Mouse (Mus musculus) cerebellum, postnatal 10 days (tissue): ENCODE results near the gene Clcnkb.

Source experiments
- DNase-seq, 2 experiments: peaks; one replicate each; pipeline ENCODE4 v3.0.0; 2021; ENCODE audit warnings: mixed read lengths in 2 of 2

Clcnkb gene

DNA sequence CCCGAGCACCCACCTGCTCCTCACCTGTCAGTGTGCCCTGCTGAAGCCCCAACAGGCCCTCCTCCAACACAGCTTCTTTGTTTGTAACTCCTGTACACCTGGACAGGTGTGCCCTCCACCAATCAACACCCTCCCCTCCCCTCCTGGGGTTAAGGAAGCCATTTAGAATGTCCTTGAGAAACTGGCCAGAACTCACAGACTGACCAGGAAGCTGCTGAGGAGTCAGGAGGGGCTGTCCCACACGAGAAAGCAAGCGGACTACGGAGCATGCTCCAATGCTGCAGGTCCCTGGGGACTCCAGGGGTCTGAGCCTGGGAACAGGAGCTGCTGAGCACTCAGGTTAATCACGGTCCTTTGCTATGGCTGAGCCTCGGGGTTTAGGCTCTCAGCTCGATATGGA, at the start of gene Clcnkb:
Gene Clcnkb, minus strand, starts transcription at position 91 of the 400 bp plus-strand sequence.
- no peak for DNase-seq

DNA sequence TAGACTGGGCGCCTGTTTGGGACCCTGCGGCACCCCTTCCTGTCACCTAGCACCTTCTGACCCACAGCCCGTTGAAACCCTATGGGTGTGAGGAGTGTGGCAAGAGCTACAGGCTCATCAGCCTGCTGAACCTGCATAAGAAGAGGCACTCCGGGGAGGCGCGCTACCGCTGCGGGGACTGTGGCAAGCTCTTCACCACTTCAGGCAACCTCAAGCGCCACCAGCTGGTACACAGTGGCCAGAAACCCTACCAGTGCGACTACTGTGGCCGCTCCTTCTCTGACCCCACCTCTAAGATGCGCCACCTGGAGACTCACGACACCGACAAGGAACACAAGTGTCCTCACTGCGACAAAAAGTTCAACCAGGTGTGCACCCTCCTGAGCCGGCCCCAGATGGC, 48.9 kb upstream of the Clcnkb start:
- no peak for DNase-seq

DNA sequence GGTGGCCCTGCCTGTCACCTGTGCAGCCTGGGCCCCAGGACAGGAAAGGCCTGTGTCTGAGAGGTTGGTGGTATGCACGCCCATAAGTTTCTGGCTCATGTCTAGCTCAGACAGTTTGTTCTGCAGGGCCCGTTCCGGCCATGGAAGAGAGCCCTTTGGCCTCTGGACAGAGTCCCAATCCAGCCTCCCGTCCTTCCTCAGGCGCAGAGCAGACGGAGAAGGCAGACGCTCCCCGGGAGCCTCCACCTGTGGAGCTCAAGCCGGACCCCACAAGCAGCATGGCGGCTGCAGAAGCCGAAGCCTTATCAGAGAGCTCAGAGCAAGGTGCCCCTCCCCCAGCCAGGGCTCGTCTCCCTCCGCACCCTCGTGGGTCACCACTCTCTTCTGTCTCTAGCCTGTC, 47.7 kb upstream of the Clcnkb start:
- peak in 1 of 2 experiments; percentile 28 for DNase-seq

- DNase-seq = peak; percentile 36 to 47
Observed at GRCm38 (mm10) chr4:141461576-141461975, 45.8 kb upstream of the Clcnkb start.

- peak in 1 of 2 experiments; percentile 34 for DNase-seq
Observed at GRCm38 (mm10) chr4:141461088-141461487, 45.3 kb upstream of the Clcnkb start.

- DNase-seq = no peak
Observed at GRCm38 (mm10) chr4:141460481-141460880, 44.7 kb upstream of the Clcnkb start.

DNA sequence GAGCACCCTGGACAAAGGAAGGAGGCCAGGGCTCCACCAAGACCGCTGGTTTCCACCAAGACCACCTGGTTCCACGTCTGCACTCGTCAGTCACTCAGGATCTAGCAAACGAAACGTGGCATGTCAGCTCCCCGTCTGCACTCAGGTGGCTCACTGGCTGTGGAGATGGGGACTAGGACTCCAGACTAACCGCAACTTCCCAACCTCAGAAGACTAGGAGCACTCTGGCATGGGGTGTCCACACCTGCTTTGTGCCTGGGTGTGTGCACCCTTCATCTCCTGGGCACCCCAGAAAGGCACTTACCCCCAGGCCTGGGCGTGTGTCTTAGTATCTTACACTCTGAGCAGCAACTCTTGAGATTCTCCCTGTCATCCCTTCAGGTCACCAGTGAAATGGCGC, 44.0 kb upstream of the Clcnkb start:
- no peak for DNase-seq

- no peak for DNase-seq
Observed at GRCm38 (mm10) chr4:141458888-141459287, 43.1 kb upstream of the Clcnkb start.

DNA sequence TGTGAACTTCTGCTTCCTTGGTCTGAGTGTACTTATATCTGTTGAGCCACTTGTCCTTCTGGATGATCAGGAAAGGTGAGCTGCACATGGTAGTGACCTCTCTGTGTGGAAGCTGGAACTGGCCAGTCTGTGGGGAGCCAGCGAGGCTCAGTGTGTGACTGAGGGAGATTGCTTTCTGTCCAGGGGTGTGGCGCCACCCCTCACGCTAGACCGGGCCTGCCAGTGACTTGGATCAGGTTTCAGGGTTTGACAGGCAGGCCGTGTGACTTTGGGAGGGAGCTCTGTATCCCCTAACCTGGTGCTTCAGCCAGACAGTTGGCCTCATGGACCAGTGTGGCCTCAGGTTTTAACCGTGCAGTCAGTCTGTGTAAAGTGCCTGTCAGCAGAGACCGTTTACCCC, 42.4 kb upstream of the Clcnkb start:
- no peak for DNase-seq

DNA sequence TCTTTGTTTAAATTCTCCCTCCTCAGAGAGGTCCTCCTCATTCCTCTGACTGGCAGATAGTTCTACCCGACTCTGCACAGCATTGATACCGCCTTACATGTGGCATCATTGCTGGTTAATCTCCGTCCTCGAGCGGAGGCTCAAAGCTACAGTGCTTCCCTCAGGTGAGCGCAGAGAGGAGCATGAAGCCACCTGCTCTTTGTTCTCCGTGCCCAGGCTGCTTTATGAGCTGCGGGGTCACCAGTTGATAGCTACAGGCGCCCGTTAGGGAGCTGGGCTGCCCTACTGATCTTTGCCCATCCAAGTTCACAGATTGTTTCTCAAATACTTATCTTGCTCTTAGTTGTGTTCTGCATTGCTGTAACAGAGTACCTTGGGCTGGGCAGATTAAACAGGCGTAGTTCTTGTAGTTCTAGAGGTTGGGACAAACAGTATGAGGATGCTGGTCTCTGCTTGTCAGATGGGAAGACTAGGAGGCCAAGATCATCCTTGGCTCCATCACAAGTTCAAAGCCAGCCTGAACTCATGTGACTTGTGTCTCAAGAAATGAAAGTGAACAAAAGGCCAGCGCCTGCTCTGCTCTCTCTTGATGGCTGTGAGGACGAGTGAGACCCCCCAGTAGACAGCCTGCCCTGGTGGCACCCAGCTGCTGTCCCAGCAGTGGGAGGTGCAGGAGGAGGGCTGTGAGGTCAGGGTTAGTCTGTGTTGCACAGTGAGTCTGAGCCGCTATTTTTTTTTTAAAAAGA, 40.6 kb upstream of the Clcnkb start:
- no peak for DNase-seq

DNA sequence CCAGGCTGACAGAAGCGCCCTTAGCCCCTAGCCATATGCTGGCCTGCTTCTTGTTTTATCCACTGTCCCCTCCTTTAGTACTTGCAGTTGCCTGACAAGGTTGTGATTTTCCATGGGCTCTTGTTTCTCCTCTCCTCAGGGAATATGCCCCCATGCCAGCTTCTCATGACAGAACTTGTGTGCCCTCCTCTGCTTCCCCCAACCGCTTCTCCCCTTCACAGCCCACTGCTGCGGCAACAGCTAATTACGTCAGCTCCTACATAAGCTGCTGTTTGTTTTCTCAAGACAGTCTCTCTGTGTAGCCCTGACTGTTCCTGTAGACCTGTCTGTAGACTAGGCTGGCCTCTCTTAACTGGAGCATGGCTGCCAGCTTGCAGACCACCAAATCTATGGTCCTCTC, 39.7 kb upstream of the Clcnkb start:
- peak; percentile 30 for DNase-seq

- peak; percentile 67 to 72 for DNase-seq
Observed at GRCm38 (mm10) chr4:141454581-141455350, 39.0 kb upstream of the Clcnkb start.

- no peak for DNase-seq
Observed at GRCm38 (mm10) chr4:141451916-141452450, 36.2 kb upstream of the Clcnkb start.

DNA sequence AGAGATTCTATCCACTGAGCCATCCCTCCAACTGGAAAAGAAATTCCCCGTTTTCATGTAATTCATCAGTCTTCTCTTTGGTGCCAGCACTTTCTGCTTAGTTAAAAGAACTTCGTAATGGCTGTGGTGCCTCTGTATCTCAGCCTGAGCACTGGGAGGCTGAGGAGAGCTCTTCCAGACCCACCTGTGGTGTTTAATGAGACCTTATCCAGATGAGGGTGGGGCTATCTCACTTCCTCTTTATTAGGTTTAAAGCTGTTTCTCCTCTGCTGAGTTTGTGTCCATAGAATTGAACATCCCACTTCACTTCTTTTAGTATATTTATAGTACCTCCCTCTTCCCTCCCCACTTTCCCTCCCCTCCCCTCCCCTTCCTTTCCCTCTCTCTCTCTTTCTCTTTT, 35.4 kb upstream of the Clcnkb start:
- no peak for DNase-seq

DNA sequence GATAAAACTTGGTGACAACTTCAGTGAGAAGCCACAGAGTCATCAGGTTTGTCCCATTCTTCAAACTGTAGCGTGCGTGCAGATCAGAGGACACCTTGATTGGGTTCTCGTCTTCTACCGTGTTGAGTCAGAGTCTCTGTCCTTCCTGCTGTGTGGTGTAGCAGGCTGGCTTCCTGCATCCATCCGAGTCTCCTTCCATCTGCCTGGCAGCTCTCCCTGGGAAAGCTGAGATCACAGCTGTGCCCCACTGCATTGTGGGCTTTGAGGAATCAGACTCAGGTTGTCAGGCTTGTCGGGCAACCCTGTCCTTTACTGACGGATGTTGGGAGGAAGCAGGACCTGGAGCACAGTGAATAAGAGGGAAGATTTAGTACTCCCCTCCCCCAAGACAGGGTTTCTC, 30.4 kb upstream of the Clcnkb start:
- no peak for DNase-seq

DNA sequence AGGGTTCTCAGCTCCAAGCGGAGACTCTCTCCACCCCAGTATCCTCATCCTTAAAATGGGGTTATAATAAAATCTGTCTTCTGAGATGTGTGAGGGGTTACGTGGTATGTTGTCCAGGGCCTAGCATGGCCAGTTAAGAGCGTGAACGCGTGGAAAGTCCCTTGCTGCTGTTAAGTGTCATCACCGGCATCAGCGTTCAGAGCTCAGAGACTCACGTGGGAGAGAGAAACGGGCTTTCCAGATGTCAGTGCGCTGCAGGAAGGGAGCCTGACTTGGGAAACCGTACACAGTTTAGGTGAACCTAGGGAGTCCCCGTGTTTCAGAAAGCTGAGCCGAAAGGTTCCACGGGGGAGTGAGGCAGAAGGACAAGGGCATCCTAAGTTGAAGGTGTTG, 29.5 kb upstream of the Clcnkb start:
- no peak for DNase-seq

DNA sequence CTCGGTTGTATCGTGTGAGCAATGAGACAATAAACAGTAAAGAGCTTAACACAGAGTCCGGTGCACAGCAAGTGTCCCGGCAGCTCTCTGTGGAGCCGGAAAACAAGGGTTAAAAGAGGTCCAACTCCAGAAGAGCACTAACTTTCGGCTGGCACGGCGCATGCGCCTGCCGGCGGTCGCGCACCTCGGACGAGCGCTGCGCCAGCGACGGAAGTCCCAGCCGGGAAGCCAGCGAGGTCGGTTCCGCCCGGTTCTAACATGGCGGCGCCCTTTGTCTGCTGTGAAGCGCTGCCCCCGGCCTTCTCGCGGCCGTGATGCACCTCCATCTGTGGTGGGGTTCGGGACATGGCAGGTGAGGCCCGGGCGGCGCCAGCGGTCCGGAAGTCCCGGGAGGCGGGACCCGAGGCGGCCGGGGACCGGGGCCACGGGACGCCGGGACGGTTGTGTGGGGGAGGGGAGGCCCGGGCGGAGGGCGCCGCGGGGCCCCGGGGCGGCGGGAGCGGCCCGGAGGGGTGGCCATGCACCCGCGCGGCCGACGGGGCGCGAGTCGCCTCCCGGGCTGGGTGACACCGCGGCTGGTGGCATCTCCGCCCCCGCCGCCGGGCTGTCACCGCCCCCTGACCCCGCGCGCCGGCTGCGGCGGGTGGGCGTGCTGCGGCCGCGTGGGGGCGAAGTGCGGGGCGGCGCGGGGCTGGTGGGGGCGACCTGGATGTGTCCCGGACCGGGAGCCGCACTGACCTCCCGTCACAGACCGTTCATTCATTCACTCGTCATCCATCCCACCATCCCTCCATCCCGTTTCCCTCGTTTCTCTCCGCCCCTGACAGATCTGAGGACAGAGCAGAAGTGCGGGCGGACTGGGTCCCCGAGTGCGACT, 28.9 kb upstream of the Clcnkb start, which contains the start of gene Zbtb17:
Gene Zbtb17, plus strand, starts transcription at position 204 of the 877 bp plus-strand sequence.
- peak; percentile 94 to 95 for DNase-seq

- DNase-seq = no peak
Observed at GRCm38 (mm10) chr4:141443641-141444429, 28.0 kb upstream of the Clcnkb start.

DNA sequence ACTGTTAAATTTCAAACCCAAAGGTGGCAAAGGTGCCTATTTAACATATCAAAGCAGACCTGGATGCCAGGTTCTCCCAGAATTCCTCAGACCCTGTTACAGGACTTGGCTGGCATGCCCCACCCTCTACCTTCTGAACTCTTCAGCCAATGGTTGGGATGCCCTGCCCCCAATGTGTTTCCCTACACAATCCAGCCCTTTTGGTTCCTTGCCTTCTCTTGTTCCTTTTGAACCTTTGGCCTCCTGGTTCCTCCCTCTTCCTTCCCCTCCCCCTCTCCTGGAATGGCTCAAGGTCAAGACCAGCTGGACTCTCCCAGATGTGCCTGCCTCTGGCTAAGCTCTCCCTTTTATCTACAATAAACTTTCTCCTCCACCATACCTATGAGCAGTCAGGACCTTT, 25.1 kb upstream of the Clcnkb start:
- DNase-seq = no peak

DNA sequence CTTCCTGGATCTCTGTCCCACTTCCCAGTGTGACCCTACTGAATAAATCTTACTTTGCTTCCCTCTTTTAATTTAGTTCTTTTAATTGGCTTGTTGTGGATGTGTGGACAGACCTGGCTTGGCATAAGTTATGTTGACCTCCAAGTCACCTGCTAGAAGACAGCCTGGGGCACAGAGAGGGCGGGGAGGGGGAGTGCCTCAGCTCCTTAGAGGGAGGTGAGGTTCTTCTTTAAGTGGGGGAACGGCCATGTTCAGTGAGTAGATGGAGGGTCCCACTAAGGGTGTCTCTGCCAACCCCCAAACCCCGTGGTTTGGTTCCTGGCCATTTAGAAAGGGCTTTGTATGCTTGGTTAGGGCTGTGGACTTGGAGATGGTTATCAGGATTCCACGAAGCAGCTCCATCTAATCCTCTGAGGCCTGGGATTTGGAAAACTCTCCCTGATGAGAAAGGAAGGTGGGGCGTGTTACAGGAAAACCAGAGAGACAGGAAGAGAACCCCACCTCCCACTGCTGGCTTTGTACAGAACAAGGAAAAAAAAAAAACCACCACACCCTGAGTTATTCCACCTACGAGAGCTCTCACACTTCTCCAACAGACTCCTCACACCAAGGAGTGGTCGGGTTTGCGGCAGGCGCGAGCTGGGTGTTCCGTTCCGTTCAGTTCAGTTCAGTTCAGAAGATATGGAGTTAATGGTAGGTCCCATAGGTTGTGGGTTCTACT, 23.4 kb upstream of the Clcnkb start:
- no peak for DNase-seq

DNA sequence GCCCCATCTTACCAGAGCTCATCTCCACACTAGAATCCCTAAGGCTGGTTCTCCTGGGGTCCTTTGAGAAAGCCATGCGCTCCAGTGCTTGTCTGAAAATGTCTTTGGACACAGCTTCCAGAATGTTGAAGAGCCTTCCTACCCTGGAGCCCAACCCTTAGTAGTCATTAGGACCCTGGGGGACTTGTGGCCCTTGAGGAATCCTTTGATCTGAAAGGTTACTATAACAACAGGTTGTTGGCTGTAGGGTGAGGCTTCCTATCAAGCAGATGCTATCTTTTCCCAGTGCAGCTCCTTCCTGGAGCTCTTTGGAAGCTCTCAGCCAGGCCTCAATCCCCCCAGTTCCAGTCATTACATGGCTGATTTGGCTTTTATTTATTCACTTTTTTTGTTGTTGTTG, 20.2 kb upstream of the Clcnkb start, which contains the start of gene Srarp:
Gene Srarp, minus strand, starts transcription at position 132 of the 400 bp plus-strand sequence.
- no peak for DNase-seq
